Mouse (Mus musculus) MEL-GATA-1-ER (cell line): ENCODE measurements around the gene Kif11.

Experiments used
- DNase-seq: peaks from one replicate; pipeline ENCODE4 v3.0.0-alpha.2; 2012; ENCODE audit warnings: low read depth; ENCODE audit errors: extremely low read depth

Gene Kif11

GRCm38 (mm10) chr19:37442524-37443286 lies 66.5 kb downstream of the Kif11 start:
- DNase-seq: no peak

GRCm38 (mm10) chr19:37443631-37444140 lies 67.5 kb downstream of the Kif11 start:
- DNase-seq: no peak

- peak; percentile 52 for DNase-seq
Measured at GRCm38 (mm10) chr19:37448212-37448611, 72.0 kb downstream of the Kif11 start.

- DNase-seq: no peak
Measured at GRCm38 (mm10) chr19:37449246-37449645, 73.0 kb downstream of the Kif11 start.

DNA sequence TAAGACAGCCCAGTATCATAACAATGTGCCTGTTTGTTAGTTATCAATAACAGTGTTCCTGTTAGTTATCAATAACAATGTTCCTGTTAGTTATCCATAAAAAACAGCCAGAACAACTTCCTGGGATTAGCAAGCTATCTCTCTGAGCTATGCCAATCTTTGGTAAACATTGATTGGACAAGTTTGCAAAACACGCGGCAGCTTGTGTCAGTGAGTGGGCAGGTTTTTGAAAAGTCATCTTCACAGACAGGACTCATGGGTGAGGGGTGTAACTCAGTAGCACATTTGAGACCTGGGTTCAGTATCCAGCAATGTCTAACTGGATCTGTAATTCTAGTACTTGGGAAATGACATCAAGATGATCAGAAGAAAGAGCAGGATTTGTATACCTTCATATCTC lies 79.3 kb downstream of the Kif11 start:
- no peak for DNase-seq

GRCm38 (mm10) chr19:37455961-37456360 lies 79.8 kb downstream of the Kif11 start:
- DNase-seq: no peak

GRCm38 (mm10) chr19:37458013-37458412 lies 81.8 kb downstream of the Kif11 start:
- DNase-seq: no peak

DNA sequence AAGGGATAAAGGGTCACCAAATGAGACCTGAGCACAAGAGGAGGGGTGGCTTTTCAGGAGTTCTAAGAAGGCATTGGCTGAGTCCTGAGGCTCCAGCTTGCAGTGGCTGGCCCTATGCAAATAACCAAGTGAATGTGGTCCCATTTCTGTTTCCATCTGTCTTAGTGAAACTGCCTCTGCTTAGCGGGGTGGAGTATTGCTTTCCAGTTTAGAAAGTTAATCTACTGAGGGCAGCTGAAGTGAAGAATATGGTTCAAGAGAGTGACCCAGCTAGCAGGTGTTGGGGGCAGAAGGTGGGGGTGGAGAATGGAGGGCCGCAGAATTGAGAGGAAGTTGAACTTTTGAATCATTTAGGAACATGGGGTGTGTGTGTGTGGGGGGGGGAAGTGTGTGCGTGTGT lies 90.2 kb downstream of the Kif11 start:
- DNase-seq: no peak

DNA sequence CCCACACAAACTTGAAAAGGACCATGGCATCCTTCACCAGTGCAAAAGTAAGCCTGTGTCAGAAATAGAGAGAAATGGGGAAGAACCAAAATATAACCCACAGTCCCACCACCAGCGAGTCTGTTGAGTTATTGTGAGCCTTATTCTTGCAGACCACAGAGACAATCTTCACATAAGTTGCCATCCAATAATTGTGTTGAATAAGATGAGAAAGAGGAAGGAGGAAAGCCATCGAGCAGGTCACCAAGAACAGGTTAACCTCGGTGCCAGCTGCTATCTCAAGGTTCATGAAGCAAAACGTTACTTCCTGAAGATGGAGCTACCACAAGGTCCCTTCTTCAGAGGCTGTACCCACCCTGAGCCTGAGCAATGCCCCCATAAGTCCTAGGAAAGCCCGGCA lies 90.8 kb downstream of the Kif11 start:
- DNase-seq: no peak

DNA sequence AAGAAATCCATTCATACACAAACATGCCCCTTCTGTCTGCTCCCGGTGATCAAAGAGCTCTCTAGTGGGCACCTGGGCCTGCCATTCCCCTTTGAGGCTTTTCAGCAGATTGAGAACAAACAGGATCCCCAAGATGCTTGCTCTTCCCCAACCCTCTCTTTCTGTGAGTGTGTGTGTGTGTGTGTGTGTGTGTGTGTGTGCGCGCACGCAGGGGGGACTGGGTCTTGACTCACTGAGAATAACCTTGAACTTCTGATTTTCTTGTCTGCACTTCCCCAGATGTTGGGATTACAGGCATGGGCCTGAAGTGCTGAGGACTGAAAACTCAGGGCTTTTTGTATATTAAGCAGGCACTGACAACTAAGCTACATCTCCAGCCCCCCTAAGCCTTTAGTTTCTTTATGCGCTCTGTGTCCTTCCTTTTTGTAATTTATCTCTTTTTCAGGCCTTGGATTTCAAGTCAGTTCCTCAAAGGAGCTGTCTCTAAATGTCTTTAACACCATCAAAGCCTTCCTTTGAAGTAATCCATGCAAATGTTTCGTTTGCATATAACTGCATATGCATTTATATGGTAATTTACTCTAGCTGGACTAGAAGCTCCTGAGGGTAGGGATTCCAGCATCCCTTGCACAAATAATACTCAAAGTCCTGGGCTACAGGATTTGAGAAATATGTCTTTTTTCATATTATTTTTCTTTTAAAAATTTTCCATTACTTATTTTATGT lies 92.8 kb downstream of the Kif11 start:
- DNase-seq: no peak
